Mouse (Mus musculus): Measurements from ENCODE around the gene Tpst2. TPM values are rescaled to one million over a fixed set of nuclear protein-coding genes. Genes with fewer than 3 reads are reported as not detected.

Gene Tpst2
- total and polyA plus RNA-seq, 2 experiments: 27.7 to 35.7 TPM

GRCm38 (mm10) chr5:112292343-112292980, 16.0 kb downstream of the Tpst2 start:
- 75% methylated on average over 17 of the region's 17 CpGs for WGBS
- H3K4me3 ChIP-seq (ENCODE audit: insufficient read depth, low read depth, low read length): no peak overlapping the region
- H3K9ac ChIP-seq (ENCODE audit: low read depth, low read length): peak overlapping the region; percentile 8; the same call in 1 of the 2 replicates
- no peaks in the 10 kb centered on the region for H3K27me3 ChIP-seq (ENCODE audit: control insufficient read depth, insufficient read depth, low read length)
- DNase-seq (ENCODE audit: extremely low read depth, low read depth, low spot score): peak; percentile 40
- H3K79me2 ChIP-seq (ENCODE audit: control insufficient read depth, insufficient read depth, low read length): peaks cover 58% of the 10 kb centered on the region
- TF ChIP-seq POLR2A (IDR thresholded peaks at IDR 0.05; ENCODE audit: extremely low read depth, insufficient read depth, low read length) (no peak), CTCF (IDR thresholded peaks at IDR 0.05; ENCODE audit: low read depth, low read length) (no peak)
- peaks cover 76% of the 10 kb centered on the region for H3K4me1 ChIP-seq (ENCODE audit: control insufficient read depth, insufficient read depth, low read length)
- peak overlapping the region; percentile 80 for H3K27ac ChIP-seq (replicated peaks; ENCODE audit: insufficient read depth, low read depth, low read length)
- no peaks in the 10 kb centered on the region for H3K36me3 ChIP-seq (ENCODE audit: control insufficient read depth, insufficient read depth, low read length)

- DNase-seq (ENCODE audit: extremely low read depth, low read depth, low spot score): peak; percentile 87
- Histone ChIP-seq H3K4me3 (ENCODE audit: insufficient read depth, low read depth, low read length) (no peak overlapping the region), H3K4me1 (ENCODE audit: control insufficient read depth, insufficient read depth, low read length) (peaks cover 84% of the 10 kb centered on the region), H3K9ac (ENCODE audit: low read depth, low read length) (no peak overlapping the region), H3K36me3 (ENCODE audit: control insufficient read depth, insufficient read depth, low read length) (no peaks in the 10 kb centered on the region), H3K27ac (replicated peaks; ENCODE audit: insufficient read depth, low read depth, low read length) (peak overlapping the region; percentile 80), H3K79me2 (ENCODE audit: control insufficient read depth, insufficient read depth, low read length) (peaks cover 52% of the 10 kb centered on the region), H3K27me3 (ENCODE audit: control insufficient read depth, insufficient read depth, low read length) (no peaks in the 10 kb centered on the region)
- no peak for TF ChIP-seq CTCF (IDR thresholded peaks at IDR 0.05; ENCODE audit: low read depth, low read length)
- TF ChIP-seq POLR2A (IDR thresholded peaks at IDR 0.05; ENCODE audit: extremely low read depth, insufficient read depth, low read length): no peak
- WGBS: 54% methylated on average over 2 of the region's 2 CpGs
Observed at GRCm38 (mm10) chr5:112293800-112294199, 17.3 kb downstream of the Tpst2 start.

DNA sequence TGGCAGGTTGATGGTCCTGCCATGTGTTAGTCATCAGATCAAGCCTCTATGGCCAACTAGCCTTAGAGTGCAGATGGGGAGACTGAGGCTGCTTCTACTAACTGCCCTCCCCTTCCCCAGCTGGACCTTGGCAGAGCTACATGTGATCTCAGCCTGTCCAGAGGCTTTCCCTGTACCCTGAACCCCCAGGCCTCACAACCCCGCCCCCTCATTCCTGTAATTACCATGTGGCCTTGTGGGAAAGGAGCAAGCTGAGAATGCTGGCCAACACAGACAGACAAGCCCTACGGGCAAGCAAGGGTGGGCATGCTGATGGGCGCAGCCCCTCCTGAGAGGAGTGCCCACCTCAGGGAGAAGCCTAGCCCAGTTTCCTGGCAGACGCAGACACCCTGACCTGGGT, 18.2 kb downstream of the Tpst2 start:
- H3K36me3 ChIP-seq (ENCODE audit: control insufficient read depth, insufficient read depth, low read length): no peaks in the 10 kb centered on the region
- no peaks in the 10 kb centered on the region for H3K27me3 ChIP-seq (ENCODE audit: control insufficient read depth, insufficient read depth, low read length)
- TF ChIP-seq CTCF (IDR thresholded peaks at IDR 0.05; ENCODE audit: low read depth, low read length) (no peak), POLR2A (IDR thresholded peaks at IDR 0.05; ENCODE audit: extremely low read depth, insufficient read depth, low read length) (no peak)
- peak; percentile 68 for DNase-seq (ENCODE audit: extremely low read depth, low read depth, low spot score)
- H3K27ac ChIP-seq (replicated peaks; ENCODE audit: insufficient read depth, low read depth, low read length): peak overlapping the region; percentile 64
- no peak overlapping the region for H3K4me3 ChIP-seq (ENCODE audit: insufficient read depth, low read depth, low read length)
- H3K79me2 ChIP-seq (ENCODE audit: control insufficient read depth, insufficient read depth, low read length): peaks cover 54% of the 10 kb centered on the region
- WGBS: 42% methylated on average over 4 of the region's 4 CpGs
- peaks cover 88% of the 10 kb centered on the region for H3K4me1 ChIP-seq (ENCODE audit: control insufficient read depth, insufficient read depth, low read length)
- 0 out of 2 replicates have a peak overlapping the region, but pooled peaks have one; percentile 23 for H3K9ac ChIP-seq (ENCODE audit: low read depth, low read length)

DNA sequence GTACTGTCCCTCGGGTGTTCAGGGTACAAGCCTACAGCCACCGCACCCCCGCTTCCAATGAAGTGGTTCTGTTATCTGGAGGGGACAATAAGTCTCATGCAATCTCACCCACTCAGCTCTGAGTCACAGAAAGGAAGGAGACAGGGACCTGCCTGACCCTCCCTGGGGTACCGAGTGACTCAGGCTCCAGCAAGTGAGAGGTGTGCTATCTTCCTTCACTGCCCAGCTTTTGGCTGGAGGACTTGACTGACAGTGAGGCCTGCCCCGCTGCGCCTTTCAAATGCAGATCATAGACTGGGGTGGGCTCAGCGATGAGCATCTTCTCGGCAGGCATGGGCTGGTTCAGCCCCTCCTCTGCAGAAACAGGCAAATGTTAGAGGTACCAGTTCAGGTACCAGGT, 18.7 kb downstream of the Tpst2 start:
- no peaks in the 10 kb centered on the region for H3K27me3 ChIP-seq (ENCODE audit: control insufficient read depth, insufficient read depth, low read length)
- H3K9ac ChIP-seq (ENCODE audit: low read depth, low read length): peak overlapping the region; percentile 23
- H3K4me3 ChIP-seq (ENCODE audit: insufficient read depth, low read depth, low read length): no peak overlapping the region
- no peaks in the 10 kb centered on the region for H3K36me3 ChIP-seq (ENCODE audit: control insufficient read depth, insufficient read depth, low read length)
- H3K27ac ChIP-seq (replicated peaks; ENCODE audit: insufficient read depth, low read depth, low read length): peak overlapping the region; percentile 33
- H3K79me2 ChIP-seq (ENCODE audit: control insufficient read depth, insufficient read depth, low read length): peaks cover 59% of the 10 kb centered on the region
- no peak for TF ChIP-seq POLR2A (IDR thresholded peaks at IDR 0.05; ENCODE audit: extremely low read depth, insufficient read depth, low read length)
- no peak for TF ChIP-seq CTCF (IDR thresholded peaks at IDR 0.05; ENCODE audit: low read depth, low read length)
- no peak for DNase-seq (ENCODE audit: extremely low read depth, low read depth, low spot score)
- 70% methylated on average over 8 of the region's 8 CpGs for WGBS
- H3K4me1 ChIP-seq (ENCODE audit: control insufficient read depth, insufficient read depth, low read length): peaks cover 91% of the 10 kb centered on the region

DNA sequence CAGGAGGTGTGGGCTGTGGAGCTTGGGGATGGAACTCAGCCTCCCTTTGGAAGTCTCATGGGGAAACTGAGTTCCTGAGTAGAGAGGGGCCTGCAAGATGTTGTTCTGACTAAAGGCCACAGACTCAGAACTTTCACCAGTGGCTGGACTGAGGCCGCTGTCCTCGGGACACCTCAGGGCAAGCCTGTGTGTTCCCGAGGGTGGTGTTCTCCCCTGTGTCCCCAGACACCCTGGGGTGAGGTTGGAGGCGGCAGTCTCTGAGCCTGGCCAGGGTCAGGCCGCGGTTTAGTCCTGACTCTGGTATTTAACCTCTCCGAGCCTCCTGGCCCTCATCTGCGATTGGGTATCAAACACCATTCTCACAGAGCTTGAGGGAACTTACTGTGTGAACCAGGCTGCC, 19.1 kb downstream of the Tpst2 start:
- H3K27me3 ChIP-seq (ENCODE audit: control insufficient read depth, insufficient read depth, low read length): no peaks in the 10 kb centered on the region
- H3K79me2 ChIP-seq (ENCODE audit: control insufficient read depth, insufficient read depth, low read length): peaks cover 60% of the 10 kb centered on the region
- 15% methylated on average over 8 of the region's 8 CpGs for WGBS
- H3K9ac ChIP-seq (ENCODE audit: low read depth, low read length): peak overlapping the region; percentile 23
- no peak overlapping the region for H3K4me3 ChIP-seq (ENCODE audit: insufficient read depth, low read depth, low read length)
- H3K4me1 ChIP-seq (ENCODE audit: control insufficient read depth, insufficient read depth, low read length): peaks cover 91% of the 10 kb centered on the region
- TF ChIP-seq POLR2A (IDR thresholded peaks at IDR 0.05; ENCODE audit: extremely low read depth, insufficient read depth, low read length): no peak
- no peak for TF ChIP-seq CTCF (IDR thresholded peaks at IDR 0.05; ENCODE audit: low read depth, low read length)
- H3K36me3 ChIP-seq (ENCODE audit: control insufficient read depth, insufficient read depth, low read length): no peaks in the 10 kb centered on the region
- peak overlapping the region; percentile 33 for H3K27ac ChIP-seq (replicated peaks; ENCODE audit: insufficient read depth, low read depth, low read length)
- peak; percentile 66 for DNase-seq (ENCODE audit: extremely low read depth, low read depth, low spot score)

Data from liver, adult 2 months (tissue).